Mouse (Mus musculus) heart, postnatal 0 days (tissue): ENCODE results near the gene Fam161b. TPM values are rescaled to one million over a fixed set of nuclear protein-coding genes. Genes with fewer than 3 reads are reported as not detected.

Experiments
- ATAC-seq: fragments of 200-750 bp; cut with Nextera tagmentation; 2 replicates; pipeline ENCODE4 v1.8.0; 2017; ENCODE audit warnings: low read depth, moderate number of reproducible peaks, moderate library complexity; ENCODE audit not compliant: insufficient read depth
- DNase-seq: peaks from one replicate; pipeline ENCODE4 v3.0.0-alpha.2; 2016; ENCODE audit warnings: low spot score
- H3K27ac ChIP-seq: fragments of 300-500 bp; sonication (generic); 2 replicates; pipeline ENCODE4 v1.5.1; 2014; ENCODE audit warnings: low read depth, mild to moderate bottlenecking
- H3K27me3 ChIP-seq: fragments of 300-500 bp; sonication (generic); 2 replicates; pipeline ENCODE4 v1.6.1; 2014; ENCODE audit warnings: low read length, mixed read lengths; ENCODE audit not compliant: control insufficient read depth, insufficient read depth
- H3K36me3 ChIP-seq: fragments of 300-500 bp; sonication (generic); replicated peaks from 2 replicates; pipeline ENCODE4 v1.6.1; 2014; ENCODE audit warnings: low read length, mixed read lengths; ENCODE audit not compliant: control insufficient read depth, insufficient read depth
- H3K4me1 ChIP-seq: fragments of 300-500 bp; sonication (generic); 2 replicates; pipeline ENCODE4 v1.6.1; 2014; ENCODE audit warnings: antibody characterized with exemption; ENCODE audit not compliant: control insufficient read depth, insufficient read depth
- H3K4me2 ChIP-seq: fragments of 300-500 bp; sonication (generic); 2 replicates; pipeline ENCODE4 v1.6.1; 2014; ENCODE audit warnings: low read depth, mild to moderate bottlenecking, low read length, moderate library complexity
- H3K4me3 ChIP-seq: fragments of 300-500 bp; sonication (generic); 2 replicates; pipeline ENCODE4 v1.5.1; 2014; ENCODE audit warnings: low read depth, low read length
- H3K9ac ChIP-seq: fragments of 300-500 bp; sonication (generic); replicated peaks from 2 replicates; pipeline ENCODE4 v1.6.1; 2014; ENCODE audit warnings: low read depth, low read length, mixed read lengths
- H3K9me3 ChIP-seq: fragments of 300-500 bp; sonication (generic); replicated peaks from 2 replicates; pipeline ENCODE4 v1.6.1; 2016; ENCODE audit warnings: low read length; ENCODE audit not compliant: control insufficient read depth
- CTCF ChIP-seq: IDR thresholded peaks from 2 replicates; pipeline ENCODE4 v1.5.1; 2016; ENCODE audit warnings: antibody characterized with exemption, control low read depth, low read depth
- EP300 ChIP-seq: IDR thresholded peaks from 2 replicates; pipeline ENCODE4 v1.6.1; 2016; ENCODE audit warnings: antibody characterized with exemption, low read depth
- WGBS: fragments of 180-500 bp; shearing (Covaris S2); extraction: QIAGEN DNeasy Blood & Tissue Kit; methylation state at CpG from one replicate; pipeline ENCODE4 v1.1.7; 2014; 5-methylcytosine and 5-hydroxymethylcytosine counted together
- polyA plus RNA-seq: library from polyadenylated mRNA; unstranded; fragments of >200 nt; fragmentation: Nextera tagmentation; extraction: Ambion mirVana; gene quantifications from 2 replicates; pipeline ENCODE4 v1.2.1, GENCODE M21; 2015
- total RNA-seq: library from RNA; depleted of rRNA; stranded (reverse); fragments of >200 nt; gene quantifications from 2 replicates; pipeline ENCODE4 v1.2.3, GENCODE M21; 2014; ENCODE audit warnings: low replicate concordance

Fam161b gene
- total and polyA plus RNA-seq, 2 experiments from 2014 or later, result 4.0 to 5.6 TPM

DNA sequence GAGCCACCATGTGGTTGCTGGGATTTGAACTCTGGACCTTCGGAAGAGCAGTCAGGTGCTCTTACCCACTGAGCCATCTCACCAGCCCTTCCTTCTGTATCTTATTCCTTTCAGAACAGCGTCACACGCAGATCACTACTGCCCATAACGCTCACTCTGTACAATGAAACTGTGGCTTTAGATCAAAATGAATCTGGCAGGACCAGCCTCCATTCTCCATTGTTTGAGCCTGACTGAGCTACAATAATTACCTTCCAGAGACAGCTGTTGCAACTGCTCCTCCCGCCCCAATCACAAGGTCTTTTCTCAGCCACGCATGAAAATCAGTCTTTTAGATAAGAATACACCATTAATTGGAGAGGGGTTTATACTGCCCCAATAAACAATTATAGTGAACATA is 42.9 kb upstream of the Fam161b start:
- 93% methylated on average over 6 of the region's 6 CpGs for WGBS
- Histone ChIP-seq H3K36me3 (no peaks in the 10 kb centered on the region), H3K9ac (no peak overlapping the region), H3K4me3 (no peak overlapping the region), H3K27me3 (no peaks in the 10 kb centered on the region), H3K4me2 (no peak overlapping the region), H3K27ac (no peak overlapping the region), H3K9me3 (no peaks in the 10 kb centered on the region), H3K4me1 (no peaks in the 10 kb centered on the region)
- ATAC-seq, result no peak
- TF ChIP-seq EP300 (no peak), CTCF (no peak)
- no peak for DNase-seq

DNA sequence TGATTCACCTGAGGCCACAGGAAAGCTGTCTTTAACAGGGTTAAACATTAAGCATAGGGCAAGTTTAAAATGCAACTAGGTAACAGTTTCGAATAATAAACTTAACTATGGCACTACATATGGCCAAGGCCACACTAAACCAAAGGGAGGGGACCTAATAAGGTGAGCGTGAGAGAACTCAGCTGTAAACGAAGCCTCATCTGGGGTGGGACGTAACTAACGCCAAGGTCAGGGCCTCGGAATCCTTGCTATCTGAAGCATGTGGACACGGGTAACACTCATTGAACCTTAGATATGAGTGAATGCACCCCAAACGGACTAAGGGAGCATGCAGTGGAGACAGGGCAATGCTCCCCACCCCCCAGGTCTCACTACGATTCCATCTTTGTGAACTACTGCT is 41.3 kb upstream of the Fam161b start:
- DNase-seq (no peak), ATAC-seq (peak; percentile 44; the same call in 1 of the 2 replicates)
- 44% methylated on average over 9 of the region's 9 CpGs for WGBS
- Histone ChIP-seq H3K36me3 (no peaks in the 10 kb centered on the region), H3K9ac (no peak overlapping the region), H3K27me3 (no peaks in the 10 kb centered on the region), H3K4me1 (no peaks in the 10 kb centered on the region), H3K4me2 (no peak overlapping the region), H3K4me3 (no peak overlapping the region), H3K9me3 (no peaks in the 10 kb centered on the region), H3K27ac (no peak overlapping the region)
- TF ChIP-seq CTCF (no peak), EP300 (no peak)

DNA sequence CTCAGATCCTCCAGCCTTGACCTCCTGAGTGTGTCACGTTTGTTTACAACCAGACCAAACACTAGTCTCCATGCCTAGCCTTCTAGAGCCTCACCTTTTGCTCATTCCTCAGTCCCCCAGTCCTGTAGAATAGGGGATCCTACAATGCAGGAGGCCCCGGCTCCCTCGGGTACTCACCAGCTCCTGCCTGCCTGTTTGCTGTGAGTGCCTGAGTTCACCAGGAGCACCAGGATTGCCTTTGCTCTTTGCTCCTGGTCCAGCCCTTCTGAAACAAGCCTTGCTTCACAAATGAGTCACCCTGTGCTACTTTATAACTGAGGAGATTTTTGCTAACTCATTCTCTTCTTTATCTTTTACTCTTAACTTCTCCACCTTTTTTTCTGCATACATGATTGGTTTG is 39.0 kb upstream of the Fam161b start:
- Histone ChIP-seq H3K27ac (0 out of 2 replicates have a peak overlapping the region, but pooled peaks have one; percentile 8), H3K4me2 (no peak overlapping the region), H3K4me3 (no peak overlapping the region), H3K9ac (no peak overlapping the region), H3K27me3 (no peaks in the 10 kb centered on the region), H3K9me3 (no peaks in the 10 kb centered on the region), H3K4me1 (no peaks in the 10 kb centered on the region), H3K36me3 (no peaks in the 10 kb centered on the region)
- ATAC-seq (no peak), DNase-seq (no peak)
- TF ChIP-seq CTCF (no peak), EP300 (no peak)
- WGBS, result 68% methylated on average over 3 of the region's 3 CpGs

DNA sequence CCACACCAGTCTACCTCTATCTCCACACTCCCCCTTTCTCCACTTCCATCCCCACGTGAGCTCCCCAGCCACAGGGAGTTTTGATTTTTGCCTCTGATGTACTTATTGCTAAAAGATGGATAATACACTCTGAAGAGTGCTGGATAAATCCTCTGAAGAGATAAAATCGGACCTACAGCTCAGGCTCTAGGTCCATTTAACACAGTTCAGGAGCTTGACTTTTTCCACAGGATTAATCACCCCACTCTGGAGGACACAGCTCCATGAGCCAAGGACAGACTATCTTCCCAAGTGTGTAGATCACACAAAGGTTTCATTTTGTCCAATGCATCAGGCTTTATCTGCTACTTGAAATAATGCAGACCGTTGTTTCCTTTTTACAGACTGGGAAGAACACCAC is 38.4 kb upstream of the Fam161b start:
- Histone ChIP-seq H3K9ac (no peak overlapping the region), H3K27me3 (no peaks in the 10 kb centered on the region)
- 62% methylated on average over 3 of the region's 3 CpGs for WGBS

DNA sequence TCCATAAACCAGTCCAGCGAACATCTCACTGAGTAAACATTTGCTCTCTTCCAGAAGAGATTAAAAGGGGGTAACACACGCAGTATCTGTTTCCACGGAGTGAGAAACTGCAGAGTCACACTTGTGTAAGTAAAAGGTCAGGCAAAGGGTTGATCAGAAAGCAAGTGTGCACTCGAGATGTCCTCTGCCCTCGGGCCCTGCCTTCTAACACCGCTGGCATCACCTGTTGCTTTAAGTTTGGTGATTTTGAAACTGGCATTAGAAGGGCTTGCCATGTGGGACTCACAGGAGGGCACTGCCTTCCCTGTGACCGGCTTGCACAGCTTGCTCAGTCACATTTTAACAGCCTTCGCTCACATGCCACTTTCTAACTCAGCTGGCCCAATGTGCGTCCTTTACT is 38.0 kb upstream of the Fam161b start:
- no peak overlapping the region for H3K9ac ChIP-seq
- no peaks in the 10 kb centered on the region for H3K4me1 ChIP-seq
- WGBS, result 66% methylated on average over 9 of the region's 9 CpGs
- H3K4me2 ChIP-seq, result no peak overlapping the region
- H3K27me3 ChIP-seq, result no peaks in the 10 kb centered on the region
- TF ChIP-seq EP300 (no peak), CTCF (no peak)
- ATAC-seq (no peak), DNase-seq (no peak)
- H3K27ac ChIP-seq, result no peak overlapping the region
- no peak overlapping the region for H3K4me3 ChIP-seq
- no peaks in the 10 kb centered on the region for H3K9me3 ChIP-seq
- H3K36me3 ChIP-seq, result no peaks in the 10 kb centered on the region

More for the DNA sequence above, 38.4 kb upstream of the Fam161b start:
- Histone ChIP-seq H3K9me3 (no peaks in the 10 kb centered on the region), H3K27ac (0 out of 2 replicates have a peak overlapping the region, but pooled peaks have one; percentile 8), H3K4me2 (no peak overlapping the region), H3K36me3 (no peaks in the 10 kb centered on the region), H3K4me1 (no peaks in the 10 kb centered on the region), H3K4me3 (no peak overlapping the region)
- no peak for TF ChIP-seq EP300
- TF ChIP-seq CTCF, result no peak
- no peak for ATAC-seq
- no peak for DNase-seq

DNA sequence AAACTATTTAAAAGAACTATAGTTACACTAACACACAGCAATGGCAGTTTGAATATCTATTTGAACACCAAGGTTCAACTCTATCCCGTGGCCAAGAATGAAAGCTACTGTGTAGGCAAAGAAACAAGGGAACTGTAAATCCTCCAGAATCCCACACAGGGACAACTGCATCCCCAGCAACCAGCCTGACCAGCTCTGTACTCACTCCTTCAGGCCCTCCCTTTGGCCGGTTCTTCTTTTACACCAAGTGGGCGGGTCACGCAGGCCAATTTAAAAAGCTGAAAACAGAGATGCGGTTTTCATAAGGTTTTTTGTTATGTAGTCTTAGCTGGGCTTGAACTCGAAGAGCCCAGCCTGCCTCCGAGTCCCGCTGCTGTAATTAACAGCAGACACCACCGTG is 37.5 kb upstream of the Fam161b start:
- DNase-seq, result no peak
- no peak for TF ChIP-seq CTCF
- TF ChIP-seq EP300, result no peak
- no peaks in the 10 kb centered on the region for H3K36me3 ChIP-seq
- no peak overlapping the region for H3K4me2 ChIP-seq
- ATAC-seq, result no peak
- H3K9ac ChIP-seq, result no peak overlapping the region
- no peak overlapping the region for H3K4me3 ChIP-seq
- no peaks in the 10 kb centered on the region for H3K4me1 ChIP-seq
- no peaks in the 10 kb centered on the region for H3K9me3 ChIP-seq
- no peaks in the 10 kb centered on the region for H3K27me3 ChIP-seq
- no peak overlapping the region for H3K27ac ChIP-seq
- WGBS, result 85% methylated on average over 9 of the region's 9 CpGs
